Mouse (Mus musculus) left cerebral cortex, postnatal 10 days (tissue): Measurements from ENCODE around the gene Gdf11. TPM values are rescaled to one million over a fixed set of nuclear protein-coding genes. Genes with fewer than 3 reads are reported as not detected.

ENCODE experiments used
- DNase-seq, 2 experiments: peaks; one replicate each; pipeline ENCODE4 v3.0.0; 2021 to 2022; ENCODE audit warnings: low spot score in 2 of 2, mixed read lengths in 1 of 2; ENCODE audit errors: extremely low spot score in 1 of 2
- intact Hi-C: fragments of 180-260 bp; cut with DNase I; formaldehyde crosslinking; loops from one replicate; pipeline ENCODE4 v1.15.1; 2025
- total RNA-seq, 2 experiments: library from RNA; stranded (reverse); gene quantifications; 2 replicates each; pipeline ENCODE4 v1.2.3; 2021

Gdf11 gene
- total RNA-seq, 2 experiments from 2014 or later: 13.2 to 16.2 TPM

DNA sequence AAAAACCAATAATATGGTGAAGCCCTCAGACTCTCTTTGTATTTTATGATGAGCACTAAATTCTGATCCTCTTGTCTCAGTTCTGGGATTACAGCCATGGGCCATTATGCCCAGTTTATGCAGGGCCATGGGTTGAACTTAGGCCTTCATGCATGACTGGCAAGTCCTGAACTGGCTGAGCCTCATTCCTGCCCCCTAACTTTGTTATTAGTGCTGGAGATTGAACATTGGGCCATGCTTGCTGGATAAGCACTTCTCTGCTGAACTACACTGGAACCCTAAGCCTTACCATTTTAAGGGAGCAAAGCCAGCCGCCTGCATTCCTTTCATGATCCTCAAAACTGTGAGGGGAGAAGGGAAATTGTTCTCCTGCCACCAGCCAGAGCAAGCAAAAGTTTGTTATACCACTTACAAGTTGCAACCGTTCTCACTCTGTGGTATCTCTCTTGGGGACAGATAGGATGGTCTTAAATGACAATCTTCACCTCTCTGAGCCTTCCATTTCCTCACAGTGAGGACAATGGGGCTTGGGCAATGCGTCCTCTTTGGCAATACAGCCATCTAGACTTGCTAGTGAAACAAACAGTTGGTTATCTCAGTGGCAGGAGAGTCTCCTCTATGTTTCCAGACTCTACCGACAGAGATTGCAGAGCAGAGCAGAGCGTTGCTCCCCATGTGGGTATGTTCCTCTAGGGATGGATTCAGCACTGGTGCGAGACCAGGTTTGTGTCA is 8.4 kb upstream of the Gdf11 start:
- intact Hi-C loops: loop anchor here (10.0 kb wide), 1 partner anchor 155 kb away; the partner anchor contains the start of genes Dgka and Pym1
- no peak for DNase-seq

DNA sequence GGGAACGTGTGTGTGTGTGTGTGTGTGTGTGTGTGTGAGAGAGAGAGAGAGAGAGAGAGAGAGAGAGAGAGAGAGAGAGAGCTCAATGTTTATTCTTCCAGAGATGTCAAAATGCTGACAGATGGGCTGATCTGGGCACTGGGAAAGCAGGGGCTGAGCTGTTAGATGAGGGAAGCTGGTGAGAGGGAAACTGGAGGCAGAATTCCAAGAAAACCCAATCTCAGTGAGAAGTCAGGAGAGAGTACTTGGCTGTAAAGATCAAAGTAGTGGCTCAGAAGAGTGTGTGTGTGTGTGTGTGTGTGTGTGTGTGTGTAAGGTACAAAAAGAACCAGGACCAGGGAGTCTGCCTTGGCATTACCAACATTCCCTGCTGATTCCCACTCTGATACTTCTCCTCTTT is 6.0 kb upstream of the Gdf11 start:
- intact Hi-C loops: loop anchor here (10.0 kb wide), 1 partner anchor 153 kb away; the partner anchor contains the start of genes Dgka and Pym1
- DNase-seq: no peak

DNA sequence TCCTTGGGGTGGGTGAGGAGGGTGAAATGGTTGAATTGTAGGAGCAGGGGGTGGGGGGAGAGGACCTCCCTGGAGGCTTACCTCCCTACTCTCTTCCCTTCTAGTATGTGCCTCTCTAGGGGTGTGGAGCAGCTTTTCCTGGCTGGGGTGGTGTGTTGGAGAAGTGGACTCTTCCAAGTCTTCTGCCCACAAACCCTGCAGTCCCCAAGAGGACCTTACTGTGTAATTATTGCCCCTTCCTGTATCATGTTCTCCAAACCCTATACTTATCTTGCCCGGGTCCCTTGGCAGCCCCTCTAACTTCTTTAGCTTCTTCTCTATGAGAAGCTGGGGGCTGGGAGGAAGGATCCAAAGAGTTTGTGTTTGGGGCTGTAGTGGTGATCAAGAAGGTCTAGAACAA is 5.3 kb upstream of the Gdf11 start:
- no peak for DNase-seq
- intact Hi-C loops: loop anchor here (10.0 kb wide), 1 partner anchor 152 kb away; the partner anchor contains the start of genes Dgka and Pym1

DNA sequence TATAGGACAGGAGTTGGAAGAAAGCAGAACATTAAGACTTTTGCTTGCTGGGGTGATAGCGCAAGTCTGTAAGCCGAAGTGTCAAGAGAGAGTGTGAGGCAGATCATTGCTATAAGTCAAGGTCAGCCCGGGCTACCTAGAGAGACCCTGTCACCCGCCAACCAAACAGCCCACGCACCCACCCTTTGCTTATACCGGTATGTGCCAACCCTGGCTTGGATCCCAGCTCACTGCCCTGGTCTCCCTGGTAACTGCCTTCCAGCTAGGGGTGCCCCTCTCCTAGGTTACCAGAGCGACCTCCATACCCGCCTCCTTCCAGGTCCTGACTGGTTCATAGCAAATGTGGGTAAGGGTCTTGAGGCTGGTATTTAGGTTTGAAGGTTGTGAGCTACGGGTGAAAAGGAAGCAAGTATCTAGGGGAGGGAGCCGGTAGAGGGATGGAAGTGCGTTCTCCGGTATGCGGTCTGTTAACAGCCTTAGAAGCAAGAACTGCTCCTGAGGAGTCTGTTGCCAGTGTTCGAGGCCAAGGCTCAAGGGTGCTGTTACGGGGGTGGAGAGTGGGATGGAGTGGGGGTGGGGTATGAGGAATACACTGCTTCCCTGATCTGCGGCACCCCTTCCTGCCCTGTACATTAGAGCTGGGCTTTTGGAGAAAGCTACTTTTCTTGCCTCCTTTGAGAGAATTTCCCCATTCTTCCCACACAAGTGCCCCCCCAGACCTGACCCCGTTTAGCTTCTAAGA is 4.6 kb upstream of the Gdf11 start:
- DNase-seq: peak; percentile 71 to 77
- intact Hi-C loops: loop anchor here (10.0 kb wide), 1 partner anchor 151 kb away; the partner anchor contains the start of genes Dgka and Pym1

GRCm38 (mm10) chr10:128895437-128895836 is 3.9 kb upstream of the Gdf11 start:
- DNase-seq: peak; percentile 69 to 84
- intact Hi-C loops: loop anchor here (10.0 kb wide), 1 partner anchor 151 kb away; the partner anchor contains the start of genes Dgka and Pym1

DNA sequence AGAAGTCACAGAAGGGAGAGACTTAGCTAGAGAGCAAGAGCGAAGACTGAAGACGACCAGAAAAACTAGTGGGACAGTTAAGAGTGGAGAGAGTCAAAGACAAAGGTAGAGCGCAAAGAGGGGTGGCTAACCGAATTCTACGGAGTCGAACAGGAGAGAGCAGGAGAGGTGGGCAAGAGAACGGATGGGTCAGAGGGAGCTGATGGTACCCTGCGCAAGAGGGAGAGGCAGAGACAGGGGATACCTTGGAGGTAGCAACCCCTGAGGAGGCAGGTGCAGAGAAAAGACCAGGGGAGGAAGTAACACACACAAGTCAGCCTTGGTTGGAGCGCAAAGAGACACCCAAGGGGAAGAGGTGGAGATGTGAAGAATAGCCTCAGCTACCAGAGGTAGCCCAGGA is 728 bp upstream of the Gdf11 start:
- intact Hi-C loops: loop anchor here (5.0 to 10.0 kb wide), 2 partner anchors 45 to 147 kb away; partner anchors contain the start of genes Dgka and Pym1
- DNase-seq: no peak

DNA sequence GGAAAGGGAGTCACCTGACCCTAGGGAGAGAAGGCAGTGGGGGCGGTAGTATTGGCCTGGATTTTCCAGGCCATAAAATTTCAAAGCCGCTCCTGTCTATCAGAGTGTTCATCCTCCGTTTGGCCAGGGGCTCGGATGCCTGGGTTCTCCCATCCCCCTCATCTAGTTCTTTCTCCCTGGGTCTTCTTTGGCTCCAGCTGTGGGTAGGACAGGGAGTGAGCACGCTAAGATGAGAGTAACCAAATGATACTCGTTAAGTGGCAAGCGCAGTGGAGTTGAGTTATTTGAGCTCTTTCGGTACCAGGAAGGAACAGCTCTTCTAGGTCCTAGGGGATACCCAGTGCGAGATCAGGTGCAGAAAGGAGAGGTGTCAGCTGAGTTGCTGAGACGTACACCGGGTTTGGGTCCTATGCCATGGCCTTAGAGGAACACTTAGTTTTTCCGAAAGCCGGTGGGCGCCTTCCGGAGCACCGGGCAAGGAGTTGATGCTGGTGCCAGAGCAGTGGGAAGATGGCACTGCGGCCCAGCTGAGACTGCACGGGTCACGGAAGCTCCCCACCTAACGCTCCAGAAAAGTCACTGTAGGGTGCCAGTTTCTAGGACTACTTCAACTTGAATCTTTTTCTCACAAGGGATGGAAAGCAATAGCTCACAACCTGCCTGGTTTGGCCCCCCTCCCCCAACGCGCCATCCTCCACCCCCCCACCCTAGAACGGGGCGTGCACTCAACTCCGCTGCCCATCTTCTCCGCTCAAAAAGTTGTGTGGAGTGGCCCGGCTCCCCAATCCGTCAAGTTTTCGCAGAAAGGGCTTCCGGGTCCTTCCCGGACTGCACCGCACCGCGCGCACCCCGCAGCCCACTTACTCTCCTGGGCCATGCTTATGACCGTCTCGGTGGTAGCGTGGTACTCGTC is 879 bp downstream of the Gdf11 start:
- intact Hi-C loops: loop anchor here (5.0 to 10.0 kb wide), 2 partner anchors 43 to 146 kb away; partner anchors contain the start of genes Dgka and Pym1

DNA sequence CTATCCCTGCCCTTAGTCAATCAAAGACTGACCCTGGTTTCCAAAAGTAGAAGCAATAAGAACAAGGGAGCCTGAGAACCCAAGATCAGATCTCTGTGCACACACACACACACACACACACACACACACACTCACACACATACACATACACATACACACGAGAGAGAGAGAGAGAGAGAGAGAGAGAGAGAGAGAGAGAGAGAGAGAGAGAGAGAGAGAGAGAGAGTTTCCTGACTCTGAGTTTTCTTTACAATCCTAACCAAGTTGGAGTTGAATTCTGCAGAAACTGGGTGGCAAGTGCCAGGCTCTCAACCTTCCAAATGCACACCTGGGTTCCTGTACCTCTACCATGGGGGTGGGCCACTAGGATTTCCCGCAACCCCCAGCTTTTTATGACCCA is 1.7 kb downstream of the Gdf11 start:
- intact Hi-C loops: loop anchor here (5.0 to 10.0 kb wide), 2 partner anchors 43 to 145 kb away; partner anchors contain the start of genes Dgka and Pym1
- DNase-seq: no peak

More for the DNA sequence above, 879 bp downstream of the Gdf11 start:
- no peak for DNase-seq

- DNase-seq: no peak
- intact Hi-C loops: no loop called here
Measured at GRCm38 (mm10) chr10:128888941-128889827, 2.3 kb downstream of the Gdf11 start.

DNA sequence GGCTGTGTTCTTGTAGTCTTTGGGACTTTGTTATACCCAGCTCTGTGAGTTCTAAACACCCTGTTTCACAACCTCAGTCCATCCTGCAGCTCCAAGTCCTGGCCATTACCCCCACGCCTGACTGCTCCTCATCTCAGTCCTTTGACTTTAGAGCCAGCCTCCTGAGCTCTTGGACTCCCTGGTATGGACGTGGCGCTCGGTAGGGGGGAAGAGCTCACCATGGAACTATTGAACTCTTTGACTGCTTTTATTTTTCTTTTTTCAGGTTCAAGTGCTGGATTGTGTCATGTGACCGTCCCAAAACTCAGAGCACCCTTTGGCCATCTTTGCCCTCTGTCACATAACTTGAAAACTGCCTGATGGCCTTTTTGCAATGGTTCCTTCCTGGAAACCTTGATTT is 9.5 kb downstream of the Gdf11 start:
- DNase-seq: no peak
- intact Hi-C loops: no loop called here

- DNase-seq: no peak
- intact Hi-C loops: no loop called here
Measured at GRCm38 (mm10) chr10:128878811-128879210, 12.7 kb downstream of the Gdf11 start.

DNA sequence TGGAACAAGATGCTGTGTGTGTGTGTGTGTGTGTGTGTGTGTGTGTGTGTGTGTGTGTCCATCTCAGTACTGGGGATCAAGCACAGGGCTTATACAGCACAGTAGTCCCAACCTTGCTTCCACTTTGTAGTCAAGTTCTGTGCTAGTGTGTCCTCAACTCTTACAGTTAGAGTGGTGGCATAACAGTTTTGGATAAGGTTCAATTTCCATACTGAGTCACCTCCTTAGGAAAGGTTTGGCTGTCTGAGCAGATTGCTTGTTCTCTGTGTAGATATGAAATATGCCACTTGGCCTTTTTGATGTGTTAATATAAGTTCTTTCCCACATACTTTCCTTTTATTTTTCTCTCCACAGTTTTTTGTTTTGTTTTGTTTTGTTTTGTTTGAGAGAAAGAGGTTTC is 13.2 kb downstream of the Gdf11 start:
- intact Hi-C loops: no loop called here
- DNase-seq: no peak

DNA sequence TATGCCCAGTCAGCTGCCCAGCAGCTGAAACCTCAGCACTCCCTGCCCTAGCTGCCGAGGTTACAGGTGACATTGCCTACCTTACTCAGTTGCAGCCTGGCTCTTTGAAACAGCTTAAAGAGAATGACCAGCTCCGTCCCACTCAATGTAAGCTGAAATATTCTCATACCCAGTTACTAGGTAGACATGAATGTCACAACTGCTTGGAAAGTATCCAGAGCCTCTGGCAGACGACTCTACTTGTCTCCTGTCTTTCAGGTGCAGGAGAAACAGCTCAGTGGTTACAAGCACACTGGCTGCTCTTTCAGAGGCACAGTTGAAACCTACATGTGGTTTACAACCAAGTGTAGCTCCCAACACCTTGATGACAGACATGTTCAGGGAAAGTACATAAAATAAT is 21.2 kb downstream of the Gdf11 start:
- DNase-seq: no peak
- intact Hi-C loops: no loop called here

DNA sequence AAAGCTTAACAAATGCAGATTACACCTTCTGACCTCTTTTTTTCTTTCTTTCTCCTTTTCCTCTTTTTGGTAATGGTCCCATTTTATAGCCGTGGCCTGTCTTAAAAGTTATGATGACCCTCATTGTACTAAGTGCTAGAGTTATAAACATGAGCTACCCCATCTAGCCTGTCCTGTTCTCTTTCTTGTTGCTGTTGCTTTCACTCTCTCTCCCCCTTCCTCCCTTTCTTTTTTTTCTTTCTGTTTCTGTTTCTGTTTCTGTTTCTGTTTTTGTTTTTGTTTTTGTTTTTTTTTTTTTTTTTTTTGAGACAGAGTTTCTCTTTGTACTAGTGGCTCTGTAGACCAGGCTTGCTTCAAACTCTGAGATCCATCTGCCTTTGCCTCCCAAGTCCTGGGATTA is 25.0 kb downstream of the Gdf11 start:
- intact Hi-C loops: no loop called here
- DNase-seq: no peak

- intact Hi-C loops: no loop called here
- no peak for DNase-seq
Measured at GRCm38 (mm10) chr10:128866042-128866441, 25.5 kb downstream of the Gdf11 start.

- intact Hi-C loops: no loop called here
- no peak for DNase-seq
Measured at GRCm38 (mm10) chr10:128861176-128861575, 30.3 kb downstream of the Gdf11 start.

GRCm38 (mm10) chr10:128850339-128850738 is 41.2 kb downstream of the Gdf11 start:
- no peak for DNase-seq
- intact Hi-C loops: no loop called here

DNA sequence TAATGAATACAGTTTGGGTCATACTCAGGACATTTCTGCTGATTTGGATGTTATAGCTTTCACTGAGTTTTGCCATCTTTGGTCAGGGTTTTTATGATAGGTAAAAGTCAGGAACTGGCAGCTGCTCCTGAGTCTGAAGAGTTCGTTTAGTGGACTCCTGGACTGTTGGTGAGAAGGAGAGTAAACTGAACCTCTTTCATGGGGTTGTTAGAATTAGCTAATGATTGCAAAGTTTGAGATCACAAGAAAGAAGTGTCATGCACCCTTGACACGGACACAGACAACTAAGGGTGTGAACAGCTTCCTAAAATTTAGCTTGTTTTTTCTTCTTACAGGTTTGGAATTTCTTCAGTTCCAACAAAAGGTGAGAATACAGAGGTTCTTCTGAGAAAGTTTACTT is 43.1 kb downstream of the Gdf11 start:
- intact Hi-C loops: loop anchor here (5.0 kb wide), 2 partner anchors 44 to 124 kb away; partner anchors contain the start of gene Gdf11

More for the DNA sequence above, 43.1 kb downstream of the Gdf11 start:
- DNase-seq: no peak
